Mouse (Mus musculus) liver, embryonic 16.5 days (tissue): Measurements from ENCODE around the gene Sult1a1. TPM values are rescaled to one million over a fixed set of nuclear protein-coding genes. Genes with fewer than 3 reads are reported as not detected.

ENCODE experiments used
- ATAC-seq: fragments of 200-750 bp; cut with Nextera tagmentation; 2 replicates; pipeline ENCODE4 v1.8.0; 2017; ENCODE audit warnings: low read depth, mild to moderate bottlenecking, moderate number of reproducible peaks, moderate library complexity
- H3K27ac ChIP-seq: fragments of 300-500 bp; sonication (generic); 2 replicates; pipeline ENCODE4 v1.5.1; 2014; ENCODE audit warnings: mild to moderate bottlenecking, low read length
- H3K27me3 ChIP-seq: fragments of 300-500 bp; sonication (generic); 2 replicates; pipeline ENCODE4 v1.6.1; 2014; ENCODE audit warnings: low read depth, low read length, mixed read lengths; ENCODE audit not compliant: control insufficient read depth, insufficient read depth
- H3K36me3 ChIP-seq: fragments of 300-500 bp; sonication (generic); 2 replicates; pipeline ENCODE4 v1.6.1; 2014; ENCODE audit warnings: mild to moderate bottlenecking; ENCODE audit not compliant: control insufficient read depth, insufficient read depth
- H3K4me1 ChIP-seq: fragments of 300-500 bp; sonication (generic); 2 replicates; pipeline ENCODE4 v1.6.1; 2014; ENCODE audit warnings: low read depth, low read length, mixed read lengths; ENCODE audit not compliant: control insufficient read depth
- H3K4me2 ChIP-seq: fragments of 300-500 bp; sonication (generic); 2 replicates; pipeline ENCODE4 v1.6.1; 2014; ENCODE audit warnings: low read depth, low read length, mixed read lengths
- H3K4me3 ChIP-seq: fragments of 300-500 bp; sonication (generic); 2 replicates; pipeline ENCODE4 v1.5.1; 2014; ENCODE audit warnings: low read depth, mild to moderate bottlenecking, low read length
- H3K9ac ChIP-seq: fragments of 300-500 bp; sonication (generic); 2 replicates; pipeline ENCODE4 v1.6.1; 2014; ENCODE audit warnings: low read depth, low read length
- H3K9me3 ChIP-seq: fragments of 300-500 bp; sonication (generic); replicated peaks from 2 replicates; pipeline ENCODE4 v1.6.1; 2016; ENCODE audit warnings: low read length; ENCODE audit not compliant: control insufficient read depth
- WGBS: fragments of 180-500 bp; shearing (Covaris S2); extraction: QIAGEN DNeasy Blood & Tissue Kit; methylation state at CpG from one replicate; pipeline ENCODE4 v1.1.7; 2014; ENCODE audit not compliant: insufficient replicate concordance; 5-methylcytosine and 5-hydroxymethylcytosine counted together
- polyA plus RNA-seq: library from polyadenylated mRNA; unstranded; fragments of >200 nt; fragmentation: Nextera tagmentation; extraction: Ambion mirVana; gene quantifications from 2 replicates; pipeline ENCODE4 v1.2.1, GENCODE M21; 2015

Sult1a1 gene
- polyA plus RNA-seq, 1 experiment from 2014 or later = 88.7 TPM

GRCm38 (mm10) chr7:126701070-126701469, 24.8 kb upstream of the Sult1a1 start:
- Histone ChIP-seq H3K4me2 (peak overlapping the region; percentile 29), H3K27me3 (peaks cover 17% of the 10 kb centered on the region), H3K4me3 (peak overlapping the region; percentile 36), H3K36me3 (no peaks in the 10 kb centered on the region), H3K9ac (0 out of 2 replicates have a peak overlapping the region, but pooled peaks have one; percentile 25), H3K9me3 (no peaks in the 10 kb centered on the region), H3K4me1 (peaks cover 21% of the 10 kb centered on the region), H3K27ac (0 out of 2 replicates have a peak overlapping the region, but pooled peaks have one; percentile 12)
- ATAC-seq = peak; percentile 47
- under 1% methylated on average over 11 of the region's 11 CpGs for WGBS

- ATAC-seq = no peak
- Histone ChIP-seq H3K4me1 (peaks cover 21% of the 10 kb centered on the region), H3K36me3 (no peaks in the 10 kb centered on the region), H3K9me3 (no peaks in the 10 kb centered on the region), H3K4me3 (no peak overlapping the region), H3K27ac (0 out of 2 replicates have a peak overlapping the region, but pooled peaks have one; percentile 12), H3K4me2 (peak overlapping the region; percentile 29; the same call in 1 of the 2 replicates), H3K9ac (no peak overlapping the region), H3K27me3 (peaks cover 17% of the 10 kb centered on the region)
- 72% methylated on average over 25 of the region's 25 CpGs for WGBS
Observed at GRCm38 (mm10) chr7:126700063-126701015, 24.1 kb upstream of the Sult1a1 start.

GRCm38 (mm10) chr7:126697838-126698237, 21.6 kb upstream of the Sult1a1 start:
- Histone ChIP-seq H3K4me1 (peaks cover 22% of the 10 kb centered on the region), H3K27ac (no peak overlapping the region), H3K9ac (no peak overlapping the region), H3K4me2 (no peak overlapping the region), H3K27me3 (no peaks in the 10 kb centered on the region; the same call in 1 of the 2 replicates), H3K36me3 (no peaks in the 10 kb centered on the region), H3K9me3 (no peaks in the 10 kb centered on the region), H3K4me3 (no peak overlapping the region)
- WGBS = 73% methylated on average over 8 of the region's 8 CpGs
- ATAC-seq = no peak

- no peaks in the 10 kb centered on the region; the same call in 1 of the 2 replicates for H3K27me3 ChIP-seq
- peak overlapping the region; percentile 68 for H3K4me3 ChIP-seq
- 51% methylated on average over 3 of the region's 3 CpGs for WGBS
- no peaks in the 10 kb centered on the region for H3K9me3 ChIP-seq
- H3K4me1 ChIP-seq = peaks cover 22% of the 10 kb centered on the region
- ATAC-seq = no peak
- peak overlapping the region; percentile 94 for H3K4me2 ChIP-seq
- peak overlapping the region; percentile 65 for H3K9ac ChIP-seq
- no peaks in the 10 kb centered on the region for H3K36me3 ChIP-seq
- no peak overlapping the region for H3K27ac ChIP-seq
Observed at GRCm38 (mm10) chr7:126696886-126697285, 20.7 kb upstream of the Sult1a1 start.

GRCm38 (mm10) chr7:126696303-126696702, 20.1 kb upstream of the Sult1a1 start:
- Histone ChIP-seq H3K36me3 (peaks cover 2% of the 10 kb centered on the region; the same call in 1 of the 2 replicates), H3K9me3 (no peaks in the 10 kb centered on the region), H3K27ac (no peak overlapping the region), H3K4me3 (peak overlapping the region; percentile 68), H3K4me1 (peaks cover 22% of the 10 kb centered on the region), H3K4me2 (peak overlapping the region; percentile 94), H3K27me3 (no peaks in the 10 kb centered on the region), H3K9ac (peak overlapping the region; percentile 65)
- ATAC-seq = no peak
- 1% methylated on average over 17 of the region's 17 CpGs for WGBS

GRCm38 (mm10) chr7:126695631-126696207, 19.5 kb upstream of the Sult1a1 start, which contains the start of gene Slx1b:
TSS of gene Slx1b (minus strand) at chr7:126695784.
- no peaks in the 10 kb centered on the region for H3K9me3 ChIP-seq
- H3K27ac ChIP-seq = peak within 1 kb of the TSS; percentile 91
- H3K36me3 ChIP-seq = peaks cover 4% of the 10 kb centered on the region; the same call in 1 of the 2 replicates
- 0% methylated on average over 40 of the region's 40 CpGs for WGBS
- ATAC-seq = peak; percentile 97
- H3K4me2 ChIP-seq = peak within 1 kb of the TSS; percentile 94
- peak within 1 kb of the TSS; percentile 68 for H3K4me3 ChIP-seq
- H3K4me1 ChIP-seq = peaks cover 22% of the 10 kb centered on the region
- no peaks in the 10 kb centered on the region for H3K27me3 ChIP-seq
- peak within 1 kb of the TSS; percentile 88 for H3K9ac ChIP-seq

- Histone ChIP-seq H3K9me3 (no peaks in the 10 kb centered on the region), H3K4me1 (peaks cover 18% of the 10 kb centered on the region), H3K27me3 (no peaks in the 10 kb centered on the region), H3K4me2 (peak within 1 kb of the TSS; percentile 94), H3K27ac (peak within 1 kb of the TSS; percentile 91), H3K4me3 (peak within 1 kb of the TSS; percentile 68), H3K9ac (peak within 1 kb of the TSS; percentile 88), H3K36me3 (peaks cover 4% of the 10 kb centered on the region; the same call in 1 of the 2 replicates)
- ATAC-seq = peak; percentile 78
- under 1% methylated on average over 31 of the region's 31 CpGs for WGBS
Observed at GRCm38 (mm10) chr7:126695210-126695611, 19.0 kb upstream of the Sult1a1 start, which contains the start of gene Bola2. TSS of gene Bola2 (plus strand) at chr7:126695401.

GRCm38 (mm10) chr7:126694441-126695051, 18.3 kb upstream of the Sult1a1 start:
- Histone ChIP-seq H3K4me1 (peaks cover 17% of the 10 kb centered on the region), H3K4me2 (peak overlapping the region; percentile 94), H3K4me3 (peak overlapping the region; percentile 68), H3K27ac (no peak overlapping the region), H3K9ac (no peak overlapping the region; the same call in 1 of the 2 replicates), H3K27me3 (no peaks in the 10 kb centered on the region), H3K9me3 (no peaks in the 10 kb centered on the region), H3K36me3 (peaks cover 4% of the 10 kb centered on the region; the same call in 1 of the 2 replicates)
- no peak for ATAC-seq
- WGBS = 58% methylated on average over 10 of the region's 10 CpGs
